Mouse (Mus musculus) hindbrain, embryonic 14.5 days (tissue): ENCODE data around the gene Vmp1. TPM values are rescaled to one million over a fixed set of nuclear protein-coding genes. Genes with fewer than 3 reads are reported as not detected.

Experiments
- ATAC-seq: fragments of 200-750 bp; cut with Nextera tagmentation; 2 replicates; pipeline ENCODE4 v1.8.0; 2017; ENCODE audit warnings: moderate number of reproducible peaks, mild to moderate bottlenecking, moderate TSS enrichment, moderate library complexity; ENCODE audit not compliant: low FRiP score
- DNase-seq: peaks from one replicate; pipeline ENCODE4 v3.0.0-alpha.2; 2015; ENCODE audit warnings: low spot score
- H3K27ac ChIP-seq: fragments of 300-500 bp; sonication (generic); 2 replicates; pipeline ENCODE4 v1.5.1; 2014; ENCODE audit warnings: mild to moderate bottlenecking, moderate library complexity
- H3K27me3 ChIP-seq: fragments of 300-500 bp; sonication (generic); 2 replicates; pipeline ENCODE4 v1.6.1; 2014; ENCODE audit warnings: mild to moderate bottlenecking, low read length, mixed read lengths; ENCODE audit not compliant: control insufficient read depth, insufficient read depth
- H3K36me3 ChIP-seq: fragments of 300-500 bp; sonication (generic); replicated peaks from 2 replicates; pipeline ENCODE4 v1.6.1; 2014; ENCODE audit not compliant: control insufficient read depth, insufficient read depth
- H3K4me1 ChIP-seq: fragments of 300-500 bp; sonication (generic); replicated peaks from 2 replicates; pipeline ENCODE4 v1.6.1; 2014; ENCODE audit warnings: antibody characterized with exemption, low read length, mixed read lengths; ENCODE audit not compliant: control insufficient read depth, insufficient read depth
- H3K4me2 ChIP-seq: fragments of 300-500 bp; sonication (generic); replicated peaks from 2 replicates; pipeline ENCODE4 v1.6.1; 2014; ENCODE audit warnings: mild to moderate bottlenecking, moderate library complexity
- H3K4me3 ChIP-seq: fragments of 300-500 bp; sonication (generic); replicated peaks from 2 replicates; pipeline ENCODE4 v1.5.1; 2014; ENCODE audit warnings: mild to moderate bottlenecking, low read length
- H3K9ac ChIP-seq: fragments of 300-500 bp; sonication (generic); 2 replicates; pipeline ENCODE4 v1.6.1; 2014
- H3K9me3 ChIP-seq: fragments of 300-500 bp; sonication (generic); 2 replicates; pipeline ENCODE4 v1.6.1; 2016; ENCODE audit warnings: low read length; ENCODE audit not compliant: control insufficient read depth
- WGBS: fragments of 180-500 bp; shearing (Covaris S2); extraction: QIAGEN DNeasy Blood & Tissue Kit; methylation state at CpG from one replicate; pipeline ENCODE4 v1.1.7; 2014; 5-methylcytosine and 5-hydroxymethylcytosine counted together
- polyA plus RNA-seq: library from polyadenylated mRNA; unstranded; fragments of >200 nt; fragmentation: Nextera tagmentation; extraction: Ambion mirVana; gene quantifications from 2 replicates; pipeline ENCODE4 v1.2.1, GENCODE M21; 2014

Gene Vmp1
- polyA plus RNA-seq, 1 experiment from 2014 or later, result 148 TPM

DNA sequence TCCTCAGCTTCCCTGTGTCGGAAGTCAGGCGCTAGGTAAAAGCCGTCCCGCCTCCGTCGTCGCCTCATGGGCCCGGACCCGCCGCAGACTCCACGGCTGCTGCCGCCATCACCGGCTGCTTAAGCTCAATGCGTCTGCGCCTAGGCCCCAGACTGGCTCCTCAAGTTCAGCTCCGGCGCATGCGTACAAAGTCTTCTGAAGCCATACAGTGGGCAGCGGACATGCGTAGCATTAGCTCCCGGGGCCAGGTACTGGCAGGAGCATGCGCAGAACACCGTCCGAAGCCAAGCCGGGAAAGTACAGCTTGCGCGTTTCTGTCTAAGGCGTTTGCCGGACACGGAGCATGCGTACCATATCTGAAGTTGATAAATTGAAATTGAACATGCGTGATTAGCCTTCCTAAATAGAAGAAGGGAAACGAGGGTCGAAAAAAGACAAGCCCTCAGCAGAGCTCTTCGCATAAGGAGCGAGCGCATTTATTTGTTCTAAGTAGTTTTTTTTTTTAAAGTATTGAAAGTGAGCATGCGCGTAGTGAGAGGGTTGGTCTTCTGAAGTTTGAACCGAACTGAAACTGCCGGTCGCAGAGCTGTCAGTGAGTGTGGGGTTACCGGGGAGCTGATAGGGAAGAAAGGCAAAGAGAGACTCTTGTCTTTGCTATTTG lies 138.9 kb downstream of the Vmp1 start, which contains the start of the genes Rps6kb1 and Tubd1:
Gene Rps6kb1, minus strand, starts transcription at position 167 of the 661 bp plus-strand sequence.
Gene Tubd1, plus strand, starts transcription at position 353 of the 661 bp plus-strand sequence.
- ATAC-seq, result peak; percentile 97
- peaks cover 13% of the 10 kb centered on the region for H3K4me1 ChIP-seq
- H3K36me3 ChIP-seq, result no peaks in the 10 kb centered on the region
- H3K9me3 ChIP-seq, result no peaks in the 10 kb centered on the region
- peak within 1 kb of the TSS; percentile 77 for H3K4me3 ChIP-seq
- peak within 1 kb of the TSS; percentile 83 for H3K9ac ChIP-seq
- H3K27me3 ChIP-seq, result no peaks in the 10 kb centered on the region
- peak within 1 kb of the TSS; percentile 56 for H3K4me2 ChIP-seq
- under 1% methylated on average over 43 of the region's 43 CpGs for WGBS
- peak; percentile 100 for DNase-seq
- H3K27ac ChIP-seq, result peak within 1 kb of the TSS; percentile 84

DNA sequence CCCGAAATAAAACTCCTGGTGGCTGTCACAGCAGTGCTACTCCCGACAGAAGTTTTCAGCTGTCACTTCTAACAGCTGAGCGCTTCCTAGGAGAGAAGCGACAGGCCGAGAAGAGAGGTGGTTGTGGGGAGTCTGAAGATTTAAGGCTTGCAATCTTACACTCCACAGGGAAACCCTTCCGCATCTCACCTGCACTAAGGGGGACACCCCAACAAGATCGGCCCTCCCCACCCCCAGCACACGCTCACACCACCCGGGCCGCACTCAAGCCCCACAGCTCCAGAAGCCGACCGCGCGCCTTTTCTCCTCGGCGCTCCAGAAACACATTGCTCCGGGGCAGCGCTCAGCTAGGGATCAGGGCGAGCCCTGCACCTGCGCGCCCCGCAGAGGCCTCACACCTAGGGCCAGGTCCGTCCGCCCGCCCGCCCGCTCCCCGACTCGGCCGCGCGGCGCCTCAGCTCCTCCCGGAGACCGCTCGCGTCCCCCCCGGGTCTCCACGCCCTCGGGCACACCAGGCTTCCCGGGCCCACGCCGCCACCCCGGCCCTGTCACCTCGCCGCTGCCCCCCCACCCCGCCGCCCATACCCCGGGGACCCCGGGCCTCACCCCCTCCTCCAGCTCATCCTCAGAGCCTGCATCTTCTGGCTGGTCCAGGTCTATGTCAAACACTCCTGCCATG lies 139.5 kb downstream of the Vmp1 start:
- WGBS, result 1% methylated on average over 37 of the region's 50 CpGs

DNA sequence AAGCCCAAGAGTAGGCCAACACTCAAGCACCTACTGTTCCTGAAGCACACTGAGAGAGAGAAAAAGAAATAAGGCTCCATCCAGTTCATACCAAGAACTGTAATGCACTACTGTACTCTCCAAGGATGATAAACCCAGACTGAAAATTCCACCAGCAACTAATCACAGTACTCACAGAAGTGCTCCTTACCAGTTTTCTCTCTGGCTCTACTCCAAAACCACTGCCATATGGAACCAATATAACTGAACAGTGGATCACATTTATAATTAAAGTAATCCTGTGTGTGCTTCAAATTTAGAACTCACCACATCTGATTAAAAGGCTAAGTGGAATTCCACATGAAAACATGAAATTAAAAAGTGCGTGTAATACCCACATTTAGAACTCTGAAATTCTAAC lies 140.8 kb downstream of the Vmp1 start:
- no peak overlapping the region for H3K9ac ChIP-seq
- H3K9me3 ChIP-seq, result no peaks in the 10 kb centered on the region
- H3K27me3 ChIP-seq, result no peaks in the 10 kb centered on the region
- DNase-seq (no peak), ATAC-seq (no peak)
- no peak overlapping the region for H3K4me3 ChIP-seq
- peaks cover 13% of the 10 kb centered on the region for H3K4me1 ChIP-seq
- peak overlapping the region; percentile 56 for H3K4me2 ChIP-seq
- H3K27ac ChIP-seq, result no peak overlapping the region
- WGBS, result 88% methylated on average over 1 of the region's 1 CpGs
- H3K36me3 ChIP-seq, result no peaks in the 10 kb centered on the region

More for the DNA sequence above, 139.5 kb downstream of the Vmp1 start:
- ATAC-seq, result peak; percentile 87
- Histone ChIP-seq H3K27me3 (no peaks in the 10 kb centered on the region), H3K4me2 (peak overlapping the region; percentile 56), H3K27ac (peak overlapping the region; percentile 84), H3K4me1 (peaks cover 13% of the 10 kb centered on the region), H3K4me3 (peak overlapping the region; percentile 77), H3K36me3 (no peaks in the 10 kb centered on the region), H3K9ac (peak overlapping the region; percentile 83), H3K9me3 (no peaks in the 10 kb centered on the region)
- no peak for DNase-seq

DNA sequence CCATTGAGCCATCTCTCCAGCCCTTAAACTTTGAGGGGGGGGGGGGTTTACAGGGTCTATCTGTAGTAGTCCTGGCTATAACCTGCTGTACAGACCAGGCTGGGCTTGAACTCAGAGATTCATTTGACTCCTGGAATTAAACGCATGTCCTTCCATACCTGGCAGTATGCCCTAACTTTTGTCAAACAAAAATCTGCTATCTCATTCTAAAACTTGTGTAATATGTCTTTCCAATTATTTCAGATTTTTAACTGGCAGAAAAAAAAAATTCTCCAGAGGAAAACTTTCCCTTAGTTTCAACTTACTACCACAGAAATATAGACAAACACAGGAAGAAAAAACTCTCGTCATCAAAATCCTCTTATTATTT lies 143.2 kb downstream of the Vmp1 start:
- DNase-seq (no peak), ATAC-seq (no peak)
- Histone ChIP-seq H3K4me1 (peaks cover 13% of the 10 kb centered on the region), H3K4me3 (no peak overlapping the region), H3K9me3 (no peaks in the 10 kb centered on the region), H3K9ac (no peak overlapping the region), H3K4me2 (no peak overlapping the region), H3K36me3 (no peaks in the 10 kb centered on the region), H3K27me3 (no peaks in the 10 kb centered on the region), H3K27ac (no peak overlapping the region)
- WGBS, result 93% methylated on average over 2 of the region's 2 CpGs

DNA sequence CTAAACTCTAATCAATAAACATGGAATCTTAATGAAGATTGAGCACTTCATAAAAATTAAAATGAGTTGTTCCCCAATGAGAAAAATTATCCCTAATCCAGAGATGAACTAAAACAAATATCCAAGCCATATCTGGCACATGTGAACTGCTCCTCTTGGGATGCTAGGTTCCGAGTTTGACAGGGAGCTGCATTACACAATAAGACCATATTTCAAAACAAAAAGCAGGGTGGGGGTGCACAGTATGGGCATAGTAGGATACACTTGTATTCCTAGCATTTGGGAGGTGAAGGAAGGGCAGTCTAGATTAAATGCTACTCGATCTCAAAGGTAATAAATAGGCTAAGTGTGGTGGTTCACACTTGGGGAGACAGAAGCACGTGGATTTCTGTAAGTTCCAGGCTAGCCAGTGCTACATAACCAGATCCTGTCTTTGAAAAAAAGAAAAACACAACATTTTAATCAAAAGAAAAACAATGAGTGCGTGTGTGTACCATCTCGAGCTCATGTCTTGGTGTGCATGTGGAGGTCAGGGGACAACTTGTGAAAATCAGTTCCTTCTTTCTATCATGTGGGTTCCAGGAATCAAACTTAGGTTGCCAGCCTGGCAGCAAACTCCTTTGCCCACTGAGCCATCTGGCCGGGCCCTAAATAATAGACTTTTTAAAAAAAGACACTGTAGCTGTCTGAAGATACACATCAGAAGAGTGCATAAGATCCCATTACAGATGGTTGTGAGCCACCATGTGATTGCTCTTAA lies 143.7 kb downstream of the Vmp1 start:
- 94% methylated on average over 6 of the region's 6 CpGs for WGBS
- Histone ChIP-seq H3K27ac (no peak overlapping the region), H3K36me3 (0 out of 2 replicates have a peak, but pooled peaks cover under 1% of the 10 kb centered on the region), H3K4me2 (no peak overlapping the region), H3K9ac (no peak overlapping the region), H3K4me3 (no peak overlapping the region), H3K27me3 (no peaks in the 10 kb centered on the region), H3K9me3 (no peaks in the 10 kb centered on the region), H3K4me1 (peaks cover 13% of the 10 kb centered on the region)
- DNase-seq (no peak), ATAC-seq (no peak)

DNA sequence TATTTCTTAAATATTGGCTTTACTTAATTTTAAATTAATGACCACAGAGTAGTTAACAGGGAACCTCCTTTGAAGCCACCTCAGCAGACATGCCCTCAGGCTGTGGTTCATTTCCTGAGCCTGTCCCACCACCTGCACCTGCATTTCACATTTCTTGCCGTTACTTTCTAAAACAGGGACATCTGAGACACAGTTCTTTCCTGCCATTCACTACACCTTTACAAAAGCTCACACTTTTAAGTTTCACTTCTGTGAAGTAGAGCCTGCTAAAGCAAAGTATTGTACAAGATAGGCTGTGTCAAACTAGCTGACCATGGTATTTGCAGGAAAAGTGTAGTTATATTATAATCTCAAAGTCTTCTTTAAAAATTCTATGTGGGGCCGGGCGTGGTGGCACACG lies 144.8 kb downstream of the Vmp1 start:
- Histone ChIP-seq H3K27ac (no peak overlapping the region), H3K9me3 (no peaks in the 10 kb centered on the region), H3K4me1 (peaks cover 13% of the 10 kb centered on the region), H3K9ac (no peak overlapping the region), H3K27me3 (no peaks in the 10 kb centered on the region), H3K4me2 (no peak overlapping the region), H3K36me3 (peaks cover 9% of the 10 kb centered on the region), H3K4me3 (no peak overlapping the region)
- no peak for DNase-seq
- WGBS, result 87% methylated on average over 4 of the region's 4 CpGs
- ATAC-seq, result no peak

DNA sequence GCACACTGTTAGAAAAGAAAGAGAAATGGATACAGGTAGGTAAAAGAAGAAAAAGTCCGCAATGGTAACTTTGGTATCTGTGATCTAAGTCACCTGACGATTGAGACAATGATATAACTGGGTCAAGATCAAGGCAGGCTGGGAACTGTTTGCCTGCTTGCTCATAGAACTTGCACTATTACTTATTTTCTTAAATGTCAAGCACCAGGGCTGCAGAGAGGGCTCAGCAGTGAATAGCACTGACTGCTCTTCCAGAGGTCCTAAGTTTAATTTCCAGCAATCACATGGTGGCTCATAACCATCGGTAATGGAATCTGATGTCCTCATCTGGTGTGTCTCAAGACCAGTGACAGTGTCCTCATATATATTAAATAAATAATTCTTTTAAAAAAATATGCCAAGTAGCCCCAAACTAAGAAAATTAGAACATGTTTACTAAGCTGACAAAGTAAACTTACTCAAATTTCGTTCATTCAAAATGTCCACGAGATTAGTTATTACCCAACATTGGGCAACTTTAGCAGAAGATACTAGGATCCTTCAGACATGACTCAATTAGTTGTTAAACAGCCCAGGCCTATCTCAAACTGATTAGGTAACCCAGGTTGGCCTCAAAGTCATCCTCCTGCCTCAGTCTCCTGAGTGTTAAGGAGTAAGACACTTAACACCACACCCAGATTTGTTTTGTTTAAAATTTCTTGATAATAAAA lies 149.3 kb downstream of the Vmp1 start:
- H3K36me3 ChIP-seq, result peaks cover 43% of the 10 kb centered on the region
- H3K27me3 ChIP-seq, result no peaks in the 10 kb centered on the region
- H3K4me1 ChIP-seq, result no peaks in the 10 kb centered on the region
- no peak overlapping the region for H3K27ac ChIP-seq
- H3K4me3 ChIP-seq, result no peak overlapping the region
- no peaks in the 10 kb centered on the region for H3K9me3 ChIP-seq
- no peak overlapping the region for H3K4me2 ChIP-seq
- DNase-seq (no peak), ATAC-seq (no peak)
- H3K9ac ChIP-seq, result no peak overlapping the region
- 97% methylated on average over 5 of the region's 5 CpGs for WGBS
